Mouse (Mus musculus) lung, postnatal 0 days (tissue): ENCODE results near the gene Ripk1.

ENCODE experiments used
- CTCF ChIP-seq: IDR thresholded peaks from 2 replicates; pipeline ENCODE4 v1.5.1; 2016; ENCODE audit warnings: antibody characterized with exemption, mild to moderate bottlenecking
- EP300 ChIP-seq: IDR thresholded peaks from 2 replicates; pipeline ENCODE4 v1.6.1; 2016; ENCODE audit warnings: antibody characterized with exemption, mild to moderate bottlenecking, control low read depth

- peak; percentile 13; the same call in 1 of the 2 replicates for TF ChIP-seq CTCF
- no peak for TF ChIP-seq EP300
Observed at GRCm38 (mm10) chr13:34051692-34052091, 49.5 kb downstream of the Ripk1 start.
